Mouse (Mus musculus) frontal cortex, adult 2 months (tissue): ENCODE measurements around the gene Nutm1. TPM values are rescaled to one million over a fixed set of nuclear protein-coding genes. Genes with fewer than 3 reads are reported as not detected.

Source experiments
- DNase-seq, 2 experiments: peaks; one replicate each; pipeline ENCODE4 v3.0.0; 2022; ENCODE audit warnings: low spot score in 1 of 2; ENCODE audit errors: extremely low spot score in 1 of 2
- polyA plus RNA-seq: library from polyadenylated mRNA; depleted of rRNA; stranded (reverse); fragments of >200 nt; gene quantifications from 2 replicates; pipeline ENCODE4 v1.2.3, GENCODE M21; 2012; rRNA removed

Gene Nutm1
- polyA plus RNA-seq, 1 experiment, result not detected

- DNase-seq, result peak; percentile 60 to 82
Observed at GRCm38 (mm10) chr2:112210142-112210541, 48.9 kb downstream of the Nutm1 start.

- DNase-seq, result no peak
Observed at GRCm38 (mm10) chr2:112203056-112203455, 56.0 kb downstream of the Nutm1 start.

Other genes starting within 250 kb of the Nutm1 start
- not detected in 2 replicates for gene Olfr1310, start 246.6 kb downstream of the Nutm1 start, polyA plus RNA-seq
- gene Olfr1311, start 234.9 kb downstream of the Nutm1 start, polyA plus RNA-seq, result not detected in 2 replicates
- not detected in 2 replicates for gene Olfr1312, start 209.1 kb downstream of the Nutm1 start, polyA plus RNA-seq
- not detected in 2 replicates for gene Olfr1313, start 181.4 kb downstream of the Nutm1 start, polyA plus RNA-seq
- gene Olfr1314, start 162.5 kb downstream of the Nutm1 start, polyA plus RNA-seq, result 0.06 TPM in 1 of 2 replicates, not detected in the other
- not detected in 2 replicates for gene Olfr1315-ps1, start 143.9 kb downstream of the Nutm1 start, polyA plus RNA-seq
- 0.04 TPM in 1 of 2 replicates, not detected in the other for gene Olfr1316, start 124.3 kb downstream of the Nutm1 start, polyA plus RNA-seq
- not detected in 2 replicates for gene Olfr1317, start 119.0 kb downstream of the Nutm1 start, polyA plus RNA-seq
- gene Olfr1318, start 105.1 kb downstream of the Nutm1 start, polyA plus RNA-seq, result not detected in 2 replicates
- gene Lpcat4, start 19.8 kb downstream of the Nutm1 start, polyA plus RNA-seq, result 245 and 291 TPM in 2 replicates
- gene Nop10, start 2.6 kb upstream of the Nutm1 start, polyA plus RNA-seq, result 79.1 and 85.5 TPM in 2 replicates
- 106 and 115 TPM in 2 replicates for gene Slc12a6, start 6.5 kb upstream of the Nutm1 start, polyA plus RNA-seq
- 0.18 TPM in 1 of 2 replicates, not detected in the other for gene Gm21985, start 7.0 kb upstream of the Nutm1 start, polyA plus RNA-seq
- gene Emc4, start 108.7 kb upstream of the Nutm1 start, polyA plus RNA-seq, result 202 and 210 TPM in 2 replicates
- gene Katnbl1, start 119.9 kb upstream of the Nutm1 start, polyA plus RNA-seq, result 11.4 and 14.5 TPM in 2 replicates
- 29.4 and 32.1 TPM in 2 replicates for gene Emc7, start 195.7 kb upstream of the Nutm1 start, polyA plus RNA-seq
- 0.06 and 0.12 TPM in 2 replicates for gene Chrm5, start 221.5 kb upstream of the Nutm1 start, polyA plus RNA-seq
- 8.7 and 9.1 TPM in 2 replicates for gene Aven, start 233.7 kb upstream of the Nutm1 start, polyA plus RNA-seq